Mouse (Mus musculus) heart, postnatal 4 days (tissue): ENCODE data around the gene Aaed1. TPM values are rescaled to one million over a fixed set of nuclear protein-coding genes. Genes with fewer than 3 reads are reported as not detected.
A peak's percentile ranks its signal among the peaks of the same experiment; 100 is the strongest.

ENCODE experiments used
- DNase-seq: peaks from one replicate; pipeline ENCODE4 v3.0.0; 2021
- total RNA-seq, 2 experiments: library from RNA; stranded (reverse); gene quantifications; 2 replicates each; pipeline ENCODE4 v1.2.3; 2021

Aaed1 gene
- total RNA-seq, 2 experiments from 2014 or later: 54.7 to 57.2 TPM

DNA sequence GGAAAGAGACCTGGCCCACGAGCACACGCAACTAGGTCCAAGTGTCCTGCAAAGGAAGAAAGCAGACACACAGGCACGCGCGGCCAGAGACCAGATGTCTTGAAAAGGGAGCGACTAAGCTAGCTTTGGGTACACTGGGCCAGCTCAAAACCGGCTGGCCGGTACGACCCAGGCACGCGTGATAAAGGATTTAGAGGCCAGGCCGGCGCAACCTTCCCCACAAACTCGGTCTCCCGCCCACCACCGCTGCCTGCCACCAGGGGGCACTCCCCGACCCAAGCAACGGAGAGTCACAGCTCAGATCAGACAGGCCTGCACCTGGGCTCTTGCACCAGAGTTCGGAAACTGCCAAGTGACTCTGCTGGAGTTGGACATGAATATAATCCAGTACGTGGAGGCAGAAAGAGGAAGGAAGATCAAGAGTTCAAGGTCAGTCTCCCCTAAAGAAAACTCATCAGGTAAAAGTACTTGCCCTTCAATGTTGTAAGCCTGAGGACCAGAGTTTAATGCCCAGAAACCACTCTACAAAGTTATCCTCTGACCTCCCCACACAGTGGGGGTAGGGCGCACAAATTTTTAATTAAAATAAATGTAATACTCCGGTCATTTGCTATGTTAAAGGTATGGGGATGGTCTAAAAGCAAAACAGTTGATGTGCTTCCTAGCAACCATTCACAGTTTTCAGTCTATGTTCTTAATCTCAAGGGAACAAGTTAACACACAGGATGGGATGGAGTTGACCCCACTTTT, 63.6 kb downstream of the Aaed1 start:
- peak; percentile 94 for DNase-seq

DNA sequence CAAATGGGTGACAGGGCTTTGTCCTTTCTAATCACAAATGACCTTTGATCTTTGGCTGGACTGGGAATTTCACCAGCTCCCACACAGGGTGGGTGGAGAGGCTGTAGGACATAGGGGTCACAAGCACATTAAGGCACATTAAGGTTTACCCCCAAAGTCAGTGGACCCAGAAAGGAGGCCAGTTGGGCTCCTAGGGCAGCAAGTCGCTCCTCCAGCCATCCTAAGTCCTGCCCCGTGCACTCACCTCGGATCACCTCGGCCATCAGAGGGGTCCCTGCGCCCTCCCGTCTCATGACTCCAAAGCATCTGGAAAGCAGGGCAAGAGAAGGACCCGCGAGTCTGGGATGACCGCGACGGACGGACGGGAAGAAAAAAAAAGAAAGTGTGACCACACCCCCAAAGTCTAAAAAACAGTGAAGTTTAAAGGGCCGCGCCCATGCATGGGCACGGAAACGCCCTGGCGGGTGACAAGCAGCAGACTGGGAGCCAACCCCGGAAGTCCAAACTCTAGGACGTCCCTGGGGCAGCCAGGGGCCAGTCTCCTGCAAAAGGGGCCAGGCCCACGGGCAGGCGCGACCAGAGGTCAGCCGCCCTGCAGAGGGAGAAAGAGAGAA, 64.2 kb downstream of the Aaed1 start:
- peak; percentile 70 for DNase-seq

DNA sequence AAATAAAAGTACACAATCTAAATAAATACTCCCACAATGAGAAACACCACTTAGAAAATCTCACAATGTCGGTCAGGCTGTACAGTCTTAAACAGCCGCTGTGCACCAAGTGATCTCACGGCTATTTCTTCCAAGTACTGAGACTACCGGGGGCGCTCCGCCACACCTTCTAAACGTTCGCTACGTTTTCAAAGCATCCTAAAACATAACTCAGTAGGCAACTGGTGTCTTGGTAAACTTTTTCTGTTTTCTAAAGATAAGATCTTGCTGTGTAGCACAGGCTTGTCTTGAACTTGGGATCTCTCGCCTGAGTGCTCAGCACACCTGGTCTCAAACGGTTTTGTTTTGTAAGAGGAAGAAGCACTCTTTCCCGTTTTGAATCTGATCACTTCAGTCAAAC, 66.4 kb downstream of the Aaed1 start:
- DNase-seq: no peak

DNA sequence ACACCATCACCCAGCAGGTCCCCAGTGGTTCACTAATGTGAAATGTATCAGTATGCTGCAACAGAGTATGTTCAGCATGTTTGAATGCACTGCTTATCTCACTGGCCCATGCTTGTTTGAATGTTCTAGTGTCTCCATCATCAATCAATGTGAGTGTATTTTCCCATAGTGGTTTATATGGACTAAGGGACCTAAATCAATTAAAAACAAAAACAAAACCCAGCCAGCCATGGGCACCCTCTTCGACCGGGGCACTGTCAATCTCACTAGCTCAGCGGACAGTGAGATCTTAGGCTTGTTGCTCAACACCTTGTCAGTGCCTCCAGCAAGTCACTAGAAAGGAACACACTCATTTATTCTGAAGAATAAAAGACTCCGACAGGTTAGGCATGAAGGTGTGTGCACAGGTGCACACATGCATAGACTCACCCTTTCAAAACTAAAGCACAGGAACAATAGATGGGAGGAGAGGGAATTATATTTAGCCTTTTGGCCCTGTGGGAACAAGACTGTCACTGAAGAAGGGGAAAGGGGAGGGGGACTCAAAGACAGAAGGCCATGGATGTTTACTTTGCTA, 67.7 kb downstream of the Aaed1 start:
- no peak for DNase-seq

DNA sequence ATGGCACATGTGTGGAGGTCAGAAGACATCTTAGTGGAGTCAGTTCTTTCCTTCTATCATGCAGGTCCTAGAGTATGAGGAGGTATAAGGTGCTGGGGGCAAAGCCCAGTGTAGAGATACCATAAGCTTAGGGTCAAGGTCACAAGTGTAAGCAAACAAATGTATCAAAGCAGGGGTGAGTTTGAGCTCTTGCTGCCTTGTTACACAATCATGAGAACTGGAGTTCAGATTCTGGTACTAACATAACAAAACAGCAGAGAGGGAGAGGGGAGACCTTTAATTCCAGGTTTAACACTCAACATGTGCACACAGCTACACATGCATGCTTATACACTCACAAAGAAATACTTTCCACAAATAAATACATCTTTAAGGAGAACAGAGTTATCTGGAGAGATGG, 69.8 kb downstream of the Aaed1 start:
- no peak for DNase-seq

DNA sequence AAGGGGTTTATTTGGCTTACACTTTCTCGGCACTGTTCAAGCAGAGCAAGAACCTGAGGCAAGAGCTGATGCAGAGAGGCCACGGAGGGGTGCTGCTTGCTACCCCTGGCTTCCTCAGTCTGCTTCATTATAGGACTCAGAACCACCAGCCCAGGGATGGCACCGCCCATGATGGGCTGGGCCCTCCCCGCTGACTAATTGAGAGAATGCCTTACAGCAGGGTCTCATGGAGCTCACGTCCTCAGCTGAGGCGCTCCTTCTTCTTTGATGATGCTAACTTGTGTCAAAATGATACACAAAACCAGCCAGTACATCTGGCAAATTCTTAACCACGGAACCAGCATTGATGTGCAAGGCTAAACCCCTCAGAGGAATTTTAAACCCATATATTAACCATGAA, 71.9 kb downstream of the Aaed1 start:
- DNase-seq: peak; percentile 10

DNA sequence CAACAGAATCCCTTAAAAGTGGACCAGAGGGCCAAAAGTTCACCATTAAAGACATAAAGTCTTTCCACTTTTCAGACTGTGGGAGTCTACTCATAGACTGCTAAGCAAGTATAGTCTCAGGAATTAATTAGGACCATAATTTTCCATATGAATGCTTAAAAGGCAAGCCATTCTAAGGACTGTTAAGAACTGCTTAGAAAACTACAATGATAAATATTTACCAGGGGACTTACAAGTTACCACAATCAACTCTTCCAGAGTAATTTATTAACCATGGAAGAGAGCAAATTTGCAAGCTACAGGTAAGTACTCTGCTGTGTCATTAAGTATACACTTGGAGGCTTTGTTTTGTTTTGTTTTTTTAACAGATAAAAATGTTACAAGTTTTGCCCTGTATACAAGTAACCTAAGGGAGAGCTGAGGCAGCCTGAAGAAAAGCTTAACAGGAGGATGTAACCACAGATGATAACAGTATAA, 74.8 kb downstream of the Aaed1 start:
- no peak for DNase-seq

DNA sequence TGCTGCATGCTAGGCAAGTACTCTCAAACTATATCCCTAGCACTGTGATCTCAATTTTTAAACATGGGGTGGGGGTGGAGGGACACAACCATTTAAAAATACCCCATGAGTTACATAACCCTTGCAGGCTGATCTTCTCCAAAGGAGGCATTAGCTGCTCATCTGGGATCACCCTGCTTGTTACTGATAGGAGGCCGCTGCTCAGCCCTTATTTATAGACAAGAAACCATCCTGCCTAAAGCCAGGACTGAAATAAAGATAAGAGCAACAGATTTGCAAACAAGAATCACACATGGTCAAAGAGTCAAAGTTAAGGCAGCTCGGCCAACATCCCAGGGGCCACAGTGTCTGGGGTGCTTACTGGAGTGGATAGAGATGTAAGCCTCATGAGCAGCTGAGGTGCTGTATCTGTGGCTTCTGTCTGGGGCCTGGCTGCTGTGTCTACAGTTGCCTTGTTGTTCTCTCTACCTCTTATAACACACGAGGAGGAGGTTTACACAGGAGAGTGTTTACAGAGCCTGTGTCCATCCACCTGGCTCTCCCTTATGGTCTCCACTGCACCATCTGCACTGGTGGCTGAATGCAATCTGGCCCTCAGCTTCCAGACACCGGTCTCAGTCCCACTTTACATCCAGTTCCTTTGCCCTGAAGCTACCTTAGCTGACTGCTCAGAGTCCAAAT, 75.4 kb downstream of the Aaed1 start:
- no peak for DNase-seq

DNA sequence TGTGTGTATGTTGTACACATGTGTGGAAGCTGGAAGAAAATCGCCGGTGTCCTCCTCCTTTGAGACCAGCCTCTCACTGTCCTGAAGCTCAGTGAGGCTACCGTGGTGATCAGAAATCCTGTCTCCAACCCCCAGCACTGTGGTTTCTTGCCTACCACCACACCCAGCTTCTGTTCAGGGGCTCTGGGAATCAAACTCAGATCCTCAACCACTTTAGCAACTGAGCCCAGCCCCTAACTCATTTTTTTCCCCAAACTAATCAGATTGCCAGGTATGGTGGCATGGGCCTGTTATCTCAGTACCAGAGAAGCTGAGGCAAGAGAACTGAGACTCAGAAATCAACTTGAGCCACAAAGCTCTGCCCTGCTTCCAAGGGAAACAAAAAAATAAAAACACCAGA, 76.7 kb downstream of the Aaed1 start:
- no peak for DNase-seq

DNA sequence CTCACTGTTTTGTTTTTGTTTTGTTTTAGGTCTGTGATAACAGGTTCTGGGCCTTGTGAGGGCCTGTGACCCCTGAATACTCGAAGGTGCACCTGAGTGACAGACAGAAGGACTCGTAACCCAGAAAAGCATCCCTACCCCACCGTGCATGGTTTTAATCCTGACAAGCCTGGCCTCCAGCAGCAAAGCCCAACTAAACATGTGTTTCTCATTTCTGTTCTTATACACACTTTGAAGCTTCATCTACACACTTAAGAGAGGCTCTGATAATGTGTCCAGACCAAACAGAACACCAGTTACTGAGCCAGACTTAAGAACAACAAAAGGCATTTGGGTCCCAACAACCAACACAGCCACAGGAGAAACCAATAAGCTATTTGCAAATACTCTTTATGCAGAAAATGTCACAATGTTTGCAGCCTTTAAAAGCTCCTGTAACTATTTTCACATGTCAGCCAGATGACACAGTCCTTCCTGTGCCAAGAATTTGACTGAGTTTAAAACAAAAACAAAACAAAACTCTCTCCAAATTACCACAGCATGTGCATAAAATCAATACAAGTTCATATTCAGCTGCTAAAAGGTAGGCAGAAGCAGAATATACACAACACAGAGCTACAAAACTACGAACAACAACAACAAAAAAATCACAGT, 77.3 kb downstream of the Aaed1 start:
- DNase-seq: no peak

DNA sequence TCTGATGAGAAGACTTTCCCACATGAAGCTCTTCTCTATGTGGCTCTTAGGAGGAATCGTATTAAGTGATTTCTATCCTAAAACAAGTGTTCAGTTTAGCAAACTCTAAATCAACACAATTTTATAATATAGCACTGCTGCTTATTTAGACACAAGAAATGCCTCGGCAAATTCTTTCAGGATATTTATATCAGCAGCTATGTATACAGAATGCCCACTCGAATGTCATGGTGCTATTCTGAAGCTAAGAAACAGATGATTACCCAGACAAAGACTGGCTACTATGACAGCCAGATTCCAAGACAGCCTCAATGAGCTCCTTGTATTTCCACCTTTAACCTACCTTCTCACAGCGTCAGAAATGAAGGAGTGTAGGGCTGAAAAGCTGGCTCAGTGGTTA, 79.4 kb downstream of the Aaed1 start:
- DNase-seq: no peak

DNA sequence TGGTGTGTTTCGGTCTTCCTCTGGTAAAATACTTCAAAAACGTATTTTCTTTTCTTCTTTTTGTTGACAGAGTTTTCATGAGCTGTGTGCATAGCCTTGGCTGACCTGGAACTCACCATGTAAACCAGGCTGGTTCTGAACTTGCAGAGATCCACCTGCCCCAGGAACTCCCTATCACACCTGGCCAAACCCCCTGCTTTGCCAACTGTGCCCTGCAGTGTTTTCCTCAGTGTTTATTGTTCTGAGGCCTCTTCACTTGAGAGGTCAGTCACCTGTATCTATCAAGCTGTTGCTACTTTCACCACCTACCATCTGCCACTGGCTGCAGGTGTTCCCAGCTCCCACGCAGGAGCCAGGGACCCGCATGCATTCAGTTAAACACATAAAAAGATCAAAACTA, 85.8 kb downstream of the Aaed1 start:
- no peak for DNase-seq

DNA sequence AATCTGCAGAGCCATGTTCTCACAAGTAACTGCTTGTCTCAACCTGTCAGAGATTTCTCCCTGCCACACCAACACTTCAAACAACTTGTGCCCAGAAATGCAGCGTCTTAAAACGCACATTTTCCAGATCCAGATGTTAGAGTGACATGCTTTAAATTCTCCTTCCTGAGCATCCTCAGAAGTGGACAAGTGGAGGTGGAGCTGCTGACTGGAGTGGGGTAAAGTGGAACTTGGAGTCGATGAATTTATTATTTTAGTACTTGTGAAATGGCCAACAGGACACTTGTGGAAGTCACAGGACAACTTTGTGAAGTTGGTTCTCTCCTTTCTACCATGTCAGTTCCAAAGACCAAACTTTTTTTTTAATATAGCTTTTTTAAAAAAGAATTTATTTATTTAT, 86.8 kb downstream of the Aaed1 start:
- DNase-seq: no peak

Other genes starting within 250 kb of the Aaed1 start
- not detected for gene Hsd17b3, start 223.5 kb downstream of the Aaed1 start, total RNA-seq
- gene Slc35d2, start 183.3 kb downstream of the Aaed1 start, total RNA-seq: 1 to 10 TPM; 3.2 to 3.3 TPM
- gene Zfp367, start 159.5 kb downstream of the Aaed1 start, total RNA-seq: 10 to 100 TPM; 46.8 to 50.8 TPM
- 10 to 100 TPM; 63.7 to 64.7 TPM for gene Habp4, start 150.9 kb downstream of the Aaed1 start, total RNA-seq
- gene Cdc14b, start 37.4 kb downstream of the Aaed1 start, total RNA-seq: 10 to 100 TPM; 10.8 to 11.4 TPM
- gene Ctsl, start 58.2 kb upstream of the Aaed1 start, total RNA-seq: 100 to 1,000 TPM; 206 to 217 TPM
- 1 to 10 TPM; 2.3 to 2.5 TPM for gene Cdk20, start 119.6 kb upstream of the Aaed1 start, total RNA-seq
- not detected for gene Fam240b, start 185.1 kb upstream of the Aaed1 start, total RNA-seq